Comparison of ENCODE assay signal across 8 mouse cellular contexts in the genomic region with DNA sequence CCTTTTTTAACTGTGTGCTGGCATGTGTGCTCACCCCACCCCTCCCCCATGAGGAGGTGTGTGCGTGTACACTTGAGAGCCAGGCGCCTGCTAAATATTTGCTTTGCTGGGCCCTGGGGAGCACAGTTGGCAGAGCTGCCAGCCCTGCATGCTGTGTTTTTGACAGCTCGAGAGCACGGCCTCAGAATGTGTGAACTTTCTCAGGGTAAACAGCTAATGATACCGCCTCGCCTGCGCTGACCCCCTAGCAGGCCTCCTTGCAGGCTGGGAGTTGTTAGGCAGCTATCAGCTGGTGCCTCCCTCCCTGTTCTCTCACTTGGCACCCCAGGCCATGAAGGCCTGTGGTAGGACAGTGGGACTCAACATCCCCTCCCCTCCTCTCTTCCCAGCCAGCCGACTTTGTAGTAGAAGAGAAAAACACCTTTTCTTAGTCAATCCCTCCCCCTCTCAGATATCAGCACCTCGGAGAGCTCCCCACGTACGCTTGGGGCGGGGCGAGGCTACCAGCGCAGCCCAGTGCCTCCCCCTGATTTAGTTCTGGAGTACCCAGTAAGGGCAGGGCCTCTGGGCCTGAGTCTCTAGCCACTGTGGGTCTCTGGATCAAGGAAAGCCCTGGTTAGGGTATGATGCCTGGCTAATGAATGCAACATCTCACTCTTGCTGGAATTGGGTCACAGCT.
DNase-seq lines count a peak whose midpoint lies in the region; ATAC-seq and TF ChIP-seq lines count a peak whose summit lies in the region.
"Had no signal": no experiment of that assay in that cellular context is flagged by ENCODE, and none has a peak within 500 bp of the region (broad histone marks: within the 10 kb centered on the region; RNA-seq: fewer than 3 reads in every experiment).

No protein-coding gene starts in this region.

- DNase-seq in MN1 (ENCODE audit: low spot score) = peak; percentile 45
- peak; percentile 24 to 40 for DNase-seq in adrenal gland, adult 18-20 months (ENCODE audit: low spot score in 2 of 2)
- peak; percentile 69 for DNase-seq in forebrain, embryonic 14.5 days (ENCODE audit: low spot score)
- peak; percentile 81 for DNase-seq in lung, embryonic 14.5 days
- DNase-seq in left cerebral cortex, adult 9 months (ENCODE audit: low spot score in 2 of 2) = no peak
- DNase-seq in left cerebral cortex, adult 8-10 months (ENCODE audit: low spot score in 2 of 2) = no peak

- no peak for TF ChIP-seq CTCF in lung, embryonic 14.5 days (IDR thresholded peaks at IDR 0.05; ENCODE audit: low read depth)

- no peak overlapping the region for H3K27ac ChIP-seq in forebrain, embryonic 14.5 days (ENCODE audit: low read depth, low read length)
- H3K27ac ChIP-seq in lung, embryonic 14.5 days (ENCODE audit: low read depth) = no peak overlapping the region
- H3K27ac ChIP-seq in stomach, embryonic 15.5 days = no peak overlapping the region
- H3K27ac ChIP-seq: embryonic facial prominence, embryonic 15.5 days had no signal

- H3K9ac ChIP-seq in forebrain, embryonic 14.5 days (ENCODE audit: low read length) = peak overlapping the region; percentile 13; the same call in 1 of the 2 replicates
- H3K9ac ChIP-seq in lung, embryonic 14.5 days = no peak overlapping the region
- no peak overlapping the region for H3K9ac ChIP-seq in stomach, embryonic 15.5 days
- H3K9ac ChIP-seq: embryonic facial prominence, embryonic 15.5 days had no signal

- no peaks in the 10 kb centered on the region for H3K9me3 ChIP-seq in forebrain, embryonic 14.5 days (replicated peaks; ENCODE audit: control insufficient read depth, low read length)
- no peaks in the 10 kb centered on the region for H3K9me3 ChIP-seq in lung, embryonic 14.5 days (ENCODE audit: low read depth, low read length)
- no peaks in the 10 kb centered on the region for H3K9me3 ChIP-seq in stomach, embryonic 15.5 days
- H3K9me3 ChIP-seq: embryonic facial prominence, embryonic 15.5 days had no signal

- 10% methylated on average over 14 of the region's 14 CpGs for WGBS in forebrain, embryonic 14.5 days
- 3% methylated on average over 14 of the region's 14 CpGs for WGBS in lung, embryonic 14.5 days
- WGBS in stomach, embryonic 15.5 days = 6% methylated on average over 14 of the region's 14 CpGs

- peaks cover 11% of the 10 kb centered on the region; the same call in 1 of the 2 replicates for H3K27me3 ChIP-seq in forebrain, embryonic 14.5 days (replicated peaks; ENCODE audit: control insufficient read depth, insufficient read depth, low read length)
- peaks cover 8% of the 10 kb centered on the region; the same call in 1 of the 2 replicates for H3K27me3 ChIP-seq in lung, embryonic 14.5 days (ENCODE audit: insufficient read depth, low read length)
- H3K27me3 ChIP-seq in stomach, embryonic 15.5 days (replicated peaks) = peaks cover 7% of the 10 kb centered on the region; the same call in 1 of the 2 replicates

- ATAC-seq in forebrain, embryonic 14.5 days = peak; percentile 72; the same call in 1 of the 2 replicates
- peak; percentile 68; the same call in 1 of the 2 replicates for ATAC-seq in lung, embryonic 14.5 days (ENCODE audit: insufficient read depth)
- peak; percentile 83 for ATAC-seq in stomach, embryonic 15.5 days (ENCODE audit: insufficient read depth, low FRiP score, low read depth)

- H3K36me3 ChIP-seq in forebrain, embryonic 14.5 days (ENCODE audit: control insufficient read depth, insufficient read depth, low read length) = no peaks in the 10 kb centered on the region
- no peaks in the 10 kb centered on the region for H3K36me3 ChIP-seq in lung, embryonic 14.5 days (ENCODE audit: insufficient read depth)
- no peaks in the 10 kb centered on the region for H3K36me3 ChIP-seq in stomach, embryonic 15.5 days
- H3K36me3 ChIP-seq: embryonic facial prominence, embryonic 15.5 days had no signal

- H3K4me2 ChIP-seq in forebrain, embryonic 14.5 days (ENCODE audit: low read length) = no peak overlapping the region
- H3K4me2 ChIP-seq in lung, embryonic 14.5 days = no peak overlapping the region
- H3K4me2 ChIP-seq in stomach, embryonic 15.5 days = no peak overlapping the region
- H3K4me2 ChIP-seq: embryonic facial prominence, embryonic 15.5 days had no signal

- H3K4me1 ChIP-seq in forebrain, embryonic 14.5 days (ENCODE audit: control insufficient read depth, insufficient read depth, low read length) = peaks cover 34% of the 10 kb centered on the region
- H3K4me1 ChIP-seq in lung, embryonic 14.5 days (ENCODE audit: insufficient read depth) = no peaks in the 10 kb centered on the region
- peaks cover 14% of the 10 kb centered on the region; the same call in 1 of the 2 replicates for H3K4me1 ChIP-seq in stomach, embryonic 15.5 days

- no peak overlapping the region for H3K4me3 ChIP-seq in forebrain, embryonic 14.5 days (ENCODE audit: low read depth, low read length)
- H3K4me3 ChIP-seq in lung, embryonic 14.5 days (ENCODE audit: low read depth, low read length) = no peak overlapping the region
- no peak overlapping the region for H3K4me3 ChIP-seq in stomach, embryonic 15.5 days (replicated peaks)
- H3K4me3 ChIP-seq: embryonic facial prominence, embryonic 15.5 days had no signal

Comparison
In these comparisons a context has a peak if more than half of its experiments do, and no peak if none do; other contexts are left out.
1. DNase-seq: peak in MN1 (single experiment), adrenal gland, adult 18-20 months (2 of 2), forebrain, embryonic 14.5 days (single experiment) and lung, embryonic 14.5 days (single experiment); none in left cerebral cortex, adult 9 months (0 of 2) and left cerebral cortex, adult 8-10 months (0 of 2).
2. Peak in every context shown above with its lines, with median percentiles within 50 percentile points of each other: ATAC-seq.